Mouse (Mus musculus) bone marrow, adult 2 months (tissue): ENCODE results near the gene Scp2. TPM values are rescaled to one million over a fixed set of nuclear protein-coding genes. Genes with fewer than 3 reads are reported as not detected.

Experiments
- H3K27ac ChIP-seq: fragments of 200-500 bp; 2 replicates; pipeline ENCODE4 v1.5.1; 2012; ENCODE audit warnings: low read depth, mild to moderate bottlenecking, control low read depth, inconsistent platforms, low read length; ENCODE audit not compliant: control insufficient read depth, poor library complexity, insufficient read depth
- H3K4me1 ChIP-seq: fragments of 200-500 bp; 2 replicates; pipeline ENCODE4 v1.6.1; 2011; ENCODE audit warnings: low read length; ENCODE audit not compliant: control insufficient read depth, insufficient read depth
- H3K4me3 ChIP-seq: fragments of 200-500 bp; replicated peaks from 2 replicates; pipeline ENCODE3; 2011; ENCODE audit warnings: mild to moderate bottlenecking, low read depth, low read length, control low read depth; ENCODE audit not compliant: control insufficient read depth
- CTCF ChIP-seq: fragments of 200-500 bp; IDR thresholded peaks from 2 replicates; pipeline ENCODE4 v1.5.1; 2011; ENCODE audit warnings: low read length, control low read depth; ENCODE audit not compliant: control insufficient read depth, insufficient read depth
- POLR2A ChIP-seq: fragments of 200-500 bp; IDR thresholded peaks from 2 replicates; pipeline ENCODE4 v1.6.1; 2011; ENCODE audit warnings: low read depth, mild to moderate bottlenecking, control low read depth, low read length, borderline replicate concordance; ENCODE audit not compliant: control insufficient read depth
- WGBS: fragments of 180-500 bp; shearing (Covaris S2); methylation state at CpG from one replicate; pipeline ENCODE4 v1.1.7; 2018; 5-methylcytosine and 5-hydroxymethylcytosine counted together
- polyA plus RNA-seq: library from polyadenylated mRNA; stranded (reverse); fragments of >200 nt; gene quantifications from 2 replicates; pipeline ENCODE4 v1.2.4, GENCODE M21; 2011; ENCODE audit warnings: low replicate concordance; ENCODE audit not compliant: missing spikeins, insufficient read depth, insufficient read length

Scp2 gene
- polyA plus RNA-seq, 1 experiment: 81.7 TPM

- WGBS: 79% methylated on average over 6 of the region's 6 CpGs
- no peak for TF ChIP-seq CTCF
- no peak for TF ChIP-seq POLR2A
- Histone ChIP-seq H3K4me3 (no peak overlapping the region), H3K27ac (no peak overlapping the region), H3K4me1 (no peaks in the 10 kb centered on the region)
These were observed 149.1 kb downstream of the Scp2 start for GRCm38 (mm10) chr4:107995727-107996126.

GRCm38 (mm10) chr4:107995011-107995410, 149.8 kb downstream of the Scp2 start:
- no peaks in the 10 kb centered on the region for H3K4me1 ChIP-seq
- TF ChIP-seq CTCF: no peak
- no peak for TF ChIP-seq POLR2A
- WGBS: 86% methylated on average over 6 of the region's 6 CpGs
- no peak overlapping the region for H3K4me3 ChIP-seq
- H3K27ac ChIP-seq: no peak overlapping the region

Other genes starting within 250 kb of the Scp2 start
- 23.3 and 24.6 TPM in 2 replicates for gene Cpt2, start 221.4 kb downstream of the Scp2 start, polyA plus RNA-seq
- gene Slc1a7, start 176.7 kb downstream of the Scp2 start, polyA plus RNA-seq: not detected in 2 replicates
- 5.1 and 5.2 TPM in 2 replicates for gene Podn, start 48.6 kb downstream of the Scp2 start, polyA plus RNA-seq
- gene Echdc2, start 20.4 kb upstream of the Scp2 start, polyA plus RNA-seq: 8.0 and 20.0 TPM in 2 replicates
- gene Zyg11a, start 73.0 kb upstream of the Scp2 start, polyA plus RNA-seq: 0.62 TPM in 1 of 2 replicates, not detected in the other
- gene Zyg11b, start 156.1 kb upstream of the Scp2 start, polyA plus RNA-seq: 3.3 and 5.5 TPM in 2 replicates
- 4.9 and 17.3 TPM in 2 replicates for gene Coa7, start 183.1 kb upstream of the Scp2 start, polyA plus RNA-seq
- gene Shisal2a, start 238.4 kb upstream of the Scp2 start, polyA plus RNA-seq: not detected in 2 replicates